Mouse (Mus musculus) embryonic stem cell, embryonic (primary cell): ENCODE data around the gene Alk.

Experiments used
- CTCF ChIA-PET, 4 experiments: fragments of 300-600 bp in 2 of 4; fragments of 350-600 bp in 2 of 4; sonication (Branson Sonifier 250); formaldehyde crosslinking; loops; one replicate each; lab custom pipeline; 2022; ENCODE audit warnings: inconsistent platforms in 2 of 4; lab: Charles Lee
- POLR2A ChIA-PET, 4 experiments: fragments of 300-600 bp in 2 of 4; fragments of 350-600 bp in 2 of 4; sonication (Branson Sonifier 250); formaldehyde crosslinking; loops; one replicate each; lab custom pipeline; 2022; ENCODE audit warnings: antibody characterized with exemption in 4 of 4, inconsistent platforms in 1 of 4; lab: Charles Lee

The Alk gene

GRCm38 (mm10) chr17:72021733-72022669 lies 582.4 kb downstream of the Alk start:
- POLR2A ChIA-PET, result no interaction called here
- CTCF ChIA-PET, result no interaction called here

DNA sequence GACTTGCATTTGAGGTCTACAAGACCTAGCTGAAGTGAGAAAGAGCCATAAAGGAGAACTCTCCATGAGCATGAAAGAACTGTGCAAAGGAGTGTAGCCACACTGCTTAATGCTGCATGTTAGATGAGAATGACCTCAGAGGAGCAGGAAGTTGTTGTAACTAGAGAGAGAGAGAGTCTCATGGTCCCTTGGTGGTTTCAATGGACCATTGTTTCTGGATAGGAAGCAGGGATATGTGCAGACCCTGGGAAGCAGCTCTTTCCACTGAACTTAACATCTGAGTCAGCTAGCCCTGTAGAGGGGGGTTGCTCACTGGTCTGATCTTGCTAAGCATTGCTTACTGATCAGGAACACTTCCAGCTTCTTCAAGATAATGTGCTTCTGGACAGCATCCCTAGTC lies 587.1 kb downstream of the Alk start:
- POLR2A ChIA-PET, result no interaction called here

DNA sequence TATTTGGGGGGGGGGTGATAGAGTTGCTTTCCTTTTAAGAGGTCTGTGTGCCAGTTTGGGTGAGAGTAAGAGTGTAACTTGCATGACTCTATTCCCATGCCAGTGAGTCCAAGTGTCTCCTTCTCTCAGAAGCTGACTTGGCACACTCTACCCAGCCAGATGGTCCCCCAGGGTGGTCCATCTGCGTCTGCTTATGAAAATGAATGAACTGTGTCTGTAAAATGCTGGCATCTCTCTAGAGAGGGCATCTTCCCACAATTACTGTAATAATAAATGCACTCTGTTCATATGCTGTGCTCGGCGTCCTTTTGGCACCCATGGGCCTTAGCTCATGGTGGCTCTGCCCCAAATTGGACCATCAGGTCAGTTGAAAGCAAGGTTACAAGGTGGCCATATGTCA lies 589.2 kb downstream of the Alk start:
- CTCF ChIA-PET, result no interaction called here
- POLR2A ChIA-PET, result no interaction called here

More for the DNA sequence above, 587.1 kb downstream of the Alk start:
- CTCF ChIA-PET, result no interaction called here

DNA sequence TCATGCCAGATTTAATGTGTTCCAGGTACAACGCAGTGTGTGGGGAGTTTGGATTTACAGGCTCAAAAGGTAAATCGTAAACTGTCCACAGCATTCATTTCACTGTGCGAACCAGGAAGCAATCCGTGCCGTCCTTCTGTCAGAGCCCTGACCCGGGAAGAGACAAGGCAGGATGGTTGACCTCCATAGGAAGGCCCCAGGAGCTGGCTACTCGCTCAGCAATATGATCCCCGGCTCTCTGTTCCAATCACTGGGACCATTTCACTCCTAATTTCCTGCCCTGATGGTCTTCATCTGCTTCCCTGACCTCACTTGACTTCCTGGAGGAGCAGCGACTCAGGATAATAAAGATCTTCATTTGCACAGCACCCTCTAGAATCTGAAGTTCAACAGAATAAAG lies 591.7 kb downstream of the Alk start:
- POLR2A ChIA-PET, result no interaction called here

GRCm38 (mm10) chr17:72009836-72010235 lies 594.6 kb downstream of the Alk start:
- ChIA-PET CTCF (no interaction called here), POLR2A (no interaction called here)

More for the DNA sequence above, 591.7 kb downstream of the Alk start:
- CTCF ChIA-PET, result no interaction called here

DNA sequence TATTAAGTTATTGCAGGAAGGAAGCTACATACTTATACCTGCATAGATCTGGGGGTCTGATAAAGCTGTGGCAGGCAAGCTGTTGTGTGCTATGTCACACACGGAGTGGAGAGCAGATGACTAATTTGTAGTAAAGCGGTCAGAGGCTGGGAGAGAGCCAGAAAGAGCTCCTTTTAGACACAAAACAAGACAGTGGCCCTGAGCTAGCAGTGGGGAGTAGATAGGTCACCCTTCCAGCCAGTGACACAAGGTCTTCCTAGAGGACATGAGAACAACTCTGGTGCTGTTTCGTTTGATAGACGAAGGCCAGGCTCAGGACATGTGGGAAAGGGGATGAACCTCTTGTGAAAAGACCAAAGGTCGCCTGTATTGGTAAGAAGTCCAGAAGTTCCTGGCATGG lies 596.0 kb downstream of the Alk start:
- CTCF ChIA-PET, result no interaction called here

GRCm38 (mm10) chr17:72005365-72005764 lies 599.1 kb downstream of the Alk start:
- ChIA-PET CTCF (no interaction called here), POLR2A (no interaction called here)

More for the DNA sequence above, 596.0 kb downstream of the Alk start:
- POLR2A ChIA-PET, result no interaction called here

GRCm38 (mm10) chr17:71999527-72000482 lies 604.6 kb downstream of the Alk start:
- CTCF ChIA-PET, result no interaction called here
- POLR2A ChIA-PET, result no interaction called here

- ChIA-PET CTCF (interaction anchor here in 1 of 4 experiments (0.7 kb wide), 1 partner anchor 1470 kb away, joined by 8 read pairs; no protein-coding TSS in a partner anchor), POLR2A (interaction anchor here in 1 of 4 experiments (0.7 kb wide), 1 partner anchor 79 kb away, joined by 12 read pairs; no protein-coding TSS in a partner anchor)
Observed at GRCm38 (mm10) chr17:71997680-71998079, 606.7 kb downstream of the Alk start.

DNA sequence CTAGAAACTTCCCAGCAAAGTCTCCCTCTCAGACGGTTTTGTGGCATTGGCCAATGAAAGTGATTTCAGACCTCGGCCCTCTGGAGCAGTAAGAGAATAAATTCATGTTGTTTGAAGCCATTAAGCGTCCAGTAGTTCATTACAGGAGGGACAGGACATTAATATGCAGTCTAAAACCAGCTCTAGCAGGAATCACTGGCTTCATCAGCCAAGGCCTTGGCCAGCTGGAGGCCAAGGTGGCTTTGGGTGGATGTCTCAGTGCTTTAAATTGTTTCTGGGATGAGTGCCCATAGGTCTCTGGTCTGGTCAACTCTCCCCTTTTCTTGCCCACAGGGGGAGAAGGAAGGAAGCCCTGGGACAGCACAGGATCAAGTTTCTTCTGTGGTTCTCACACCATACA lies 608.9 kb downstream of the Alk start:
- ChIA-PET POLR2A (no interaction called here), CTCF (no interaction called here)

DNA sequence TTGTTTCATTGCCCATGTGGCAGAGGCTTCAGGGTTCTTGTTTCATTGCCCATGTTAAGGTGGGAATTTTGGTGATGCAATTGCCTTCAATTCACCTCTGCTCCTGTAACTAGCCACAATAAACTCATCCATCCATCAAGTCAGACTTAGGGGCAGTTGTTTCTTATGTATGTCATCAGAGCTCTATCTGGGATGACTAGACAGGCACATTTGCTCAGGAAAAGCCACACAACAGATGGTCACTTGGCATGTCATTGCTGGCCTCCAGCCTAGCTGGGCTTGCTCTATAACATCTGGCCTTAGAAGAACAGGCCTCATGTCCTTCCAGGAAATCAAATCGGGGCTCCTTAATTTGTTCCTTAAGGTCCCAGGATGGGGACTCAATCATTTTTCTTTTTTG lies 610.3 kb downstream of the Alk start:
- CTCF ChIA-PET, result no interaction called here
- POLR2A ChIA-PET, result no interaction called here

GRCm38 (mm10) chr17:71993011-71993410 lies 611.4 kb downstream of the Alk start:
- CTCF ChIA-PET, result no interaction called here
- POLR2A ChIA-PET, result no interaction called here

DNA sequence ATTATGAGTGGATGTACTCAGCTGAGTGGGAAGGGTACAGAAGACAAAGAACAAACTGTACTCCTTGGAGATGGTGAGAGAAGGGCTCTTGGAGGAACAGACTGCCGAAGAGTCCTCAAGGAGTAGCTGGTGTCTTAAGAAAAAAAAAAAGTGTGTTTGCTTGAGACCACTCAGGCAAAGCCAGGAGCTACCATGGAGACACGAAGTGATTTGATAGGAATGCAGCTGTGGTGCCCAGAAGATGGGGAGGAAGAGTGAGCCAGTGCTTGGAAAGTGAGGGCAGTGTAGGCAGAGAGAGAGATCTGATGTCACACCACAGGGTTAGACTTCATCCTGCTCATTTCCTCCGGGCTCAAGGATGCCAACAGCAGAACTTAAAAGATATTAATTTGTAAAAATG lies 613.2 kb downstream of the Alk start:
- CTCF ChIA-PET, result no interaction called here

DNA sequence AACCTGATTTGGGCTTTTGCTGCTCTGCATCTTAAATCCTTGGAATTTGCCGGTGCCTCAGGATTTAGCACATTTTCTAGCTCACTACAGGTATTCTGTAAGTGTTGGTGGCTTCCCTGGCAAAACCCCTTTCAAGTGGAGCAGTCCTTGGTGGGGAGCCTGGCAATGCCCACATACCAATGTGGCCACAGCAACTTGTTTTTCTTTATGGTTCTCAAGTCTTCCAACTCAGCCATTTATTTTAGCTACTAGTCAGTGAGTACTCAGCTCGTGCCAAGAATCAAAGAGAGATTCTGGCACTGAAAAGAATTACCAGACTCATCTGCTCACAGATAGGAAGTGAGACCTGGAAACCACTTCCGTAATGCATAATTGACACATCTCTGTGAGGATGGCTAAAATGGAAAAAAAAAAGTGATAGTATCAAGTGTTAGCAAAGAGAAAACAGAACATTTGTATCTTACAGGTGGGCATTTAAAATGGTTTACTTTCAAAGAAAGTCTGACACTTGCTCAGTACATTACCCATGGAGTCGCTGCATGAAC lies 614.2 kb downstream of the Alk start:
- CTCF ChIA-PET, result no interaction called here
- POLR2A ChIA-PET, result no interaction called here

More for the DNA sequence above, 613.2 kb downstream of the Alk start:
- POLR2A ChIA-PET, result no interaction called here

GRCm38 (mm10) chr17:71988736-71989569 lies 615.5 kb downstream of the Alk start:
- ChIA-PET POLR2A (no interaction called here), CTCF (no interaction called here)

GRCm38 (mm10) chr17:71986998-71987397 lies 617.4 kb downstream of the Alk start:
- CTCF ChIA-PET, result interaction anchor here in 1 of 4 experiments (0.9 kb wide), 1 partner anchor 24 kb away, joined by 3 read pairs; no protein-coding TSS in a partner anchor
- POLR2A ChIA-PET, result no interaction called here

- POLR2A ChIA-PET, result no interaction called here
- CTCF ChIA-PET, result no interaction called here
Observed at GRCm38 (mm10) chr17:71986456-71986855, 618.0 kb downstream of the Alk start.

DNA sequence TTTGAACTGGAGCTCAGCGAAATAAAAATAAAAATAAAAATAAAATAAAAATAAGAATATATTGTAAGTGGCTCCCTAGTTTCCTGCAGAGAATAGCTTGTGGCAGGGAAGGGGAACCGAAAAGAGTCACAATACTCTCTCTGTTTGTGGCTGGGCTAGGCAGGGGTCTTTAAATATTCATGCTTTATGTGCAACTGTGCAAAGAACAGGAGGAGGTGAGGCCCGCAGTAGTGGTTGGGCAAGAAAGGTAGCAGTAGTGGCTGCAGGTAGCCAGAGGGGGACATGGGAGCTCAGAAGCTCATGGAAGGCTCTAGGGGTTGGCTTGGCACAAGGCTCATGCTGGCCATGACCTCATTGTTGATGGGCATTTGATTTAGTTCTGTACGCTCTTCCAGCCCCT lies 623.2 kb downstream of the Alk start:
- ChIA-PET CTCF (no interaction called here), POLR2A (interaction anchor here in 1 of 4 experiments (0.6 to 0.7 kb wide), 2 partner anchors 15 to 616 kb away, joined by 3 read pairs; no protein-coding TSS in a partner anchor)
